23 mouse cellular contexts compared by ENCODE assay signal in the genomic region with DNA sequence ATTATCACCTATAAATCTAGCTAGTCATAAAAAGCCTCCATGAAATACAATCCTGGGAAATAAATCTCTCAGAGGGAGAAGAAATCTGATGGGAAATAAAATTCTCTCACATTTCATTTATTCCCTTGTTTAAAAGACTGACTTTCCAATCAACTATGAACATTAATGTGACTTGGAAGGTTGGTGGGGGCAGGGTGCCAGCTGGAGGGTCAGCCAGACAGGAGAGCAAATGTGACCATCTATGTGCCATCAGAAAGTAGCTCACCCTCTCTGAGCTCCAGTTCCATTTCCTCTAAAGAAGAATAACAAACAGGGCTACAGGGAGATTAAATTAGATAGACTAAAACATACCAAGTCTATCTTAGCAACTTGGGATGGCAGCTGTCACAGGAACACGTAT.
"Had no signal": no experiment of that assay in that cellular context is flagged by ENCODE, and none has a peak within 500 bp of the region (broad histone marks: within the 10 kb centered on the region; RNA-seq: fewer than 3 reads in every experiment).

No protein-coding gene starts in this region.

- H3K4me3 ChIP-seq: embryonic facial prominence, embryonic 10.5 days; embryonic facial prominence, embryonic 12.5 days; embryonic facial prominence, embryonic 13.5 days; embryonic facial prominence, embryonic 15.5 days; erythroblast, embryonic 14.5 days; forebrain, embryonic 10.5 days; forebrain, embryonic 12.5 days; forebrain, embryonic 13.5 days; forebrain, embryonic 15.5 days; gastrocnemius, adult 2 months; heart, adult 2 months; heart, embryonic 12.5 days had no signal

- H3K4me1 ChIP-seq: embryonic facial prominence, embryonic 10.5 days; embryonic facial prominence, embryonic 12.5 days; embryonic facial prominence, embryonic 15.5 days; forebrain, embryonic 10.5 days; heart, embryonic 12.5 days had no signal

- H3K27me3 ChIP-seq: embryonic facial prominence, embryonic 12.5 days; embryonic facial prominence, embryonic 13.5 days; embryonic facial prominence, embryonic 15.5 days; forebrain, embryonic 12.5 days; forebrain, embryonic 13.5 days; forebrain, embryonic 15.5 days; heart, embryonic 12.5 days had no signal

- H3K9me3 ChIP-seq: embryonic facial prominence, embryonic 10.5 days; embryonic facial prominence, embryonic 12.5 days; embryonic facial prominence, embryonic 13.5 days; embryonic facial prominence, embryonic 15.5 days; forebrain, embryonic 10.5 days; forebrain, embryonic 12.5 days; forebrain, embryonic 13.5 days; forebrain, embryonic 15.5 days; heart, embryonic 12.5 days had no signal

- DNase-seq: cerebellum, adult 18-20 months; cerebellum, adult 2 months; cerebellum, adult 9-11 months; cerebellum, postnatal 25 days; cerebellum, postnatal 36 days; embryo, embryonic 11 days; forebrain, postnatal 0 days; gastrocnemius, adult 2 months; gastrocnemius, postnatal 10 days; gastrocnemius, postnatal 14 days; gastrocnemius, postnatal 25 days; gastrocnemius, postnatal 36 days; heart, adult 2 months had no signal

- H3K27ac ChIP-seq: embryonic facial prominence, embryonic 10.5 days; embryonic facial prominence, embryonic 12.5 days; embryonic facial prominence, embryonic 13.5 days; embryonic facial prominence, embryonic 15.5 days; forebrain, embryonic 10.5 days; forebrain, embryonic 12.5 days; forebrain, embryonic 13.5 days; forebrain, embryonic 15.5 days; gastrocnemius, adult 2 months; heart, adult 2 months had no signal

- H3K36me3 ChIP-seq: embryonic facial prominence, embryonic 10.5 days; embryonic facial prominence, embryonic 12.5 days; embryonic facial prominence, embryonic 13.5 days; embryonic facial prominence, embryonic 15.5 days; forebrain, embryonic 10.5 days; forebrain, embryonic 12.5 days; forebrain, embryonic 15.5 days; heart, embryonic 12.5 days had no signal
